Mouse (Mus musculus) brain, embryonic 14.5 days (tissue): ENCODE data around the gene Ets2.

Experiments
- CTCF ChIP-seq: fragments of 200-500 bp; IDR thresholded peaks from 2 replicates; pipeline ENCODE4 v1.5.1; 2012; ENCODE audit warnings: inconsistent platforms, mild to moderate bottlenecking, moderate library complexity, borderline replicate concordance; ENCODE audit not compliant: insufficient read depth, insufficient read length; ENCODE audit errors: extremely low read depth
- POLR2A ChIP-seq: fragments of 200-500 bp; IDR thresholded peaks from 2 replicates; pipeline ENCODE4 v1.6.1; 2012; ENCODE audit warnings: mild to moderate bottlenecking, inconsistent platforms, borderline replicate concordance; ENCODE audit not compliant: poor library complexity, insufficient read depth, insufficient read length, severe bottlenecking; ENCODE audit errors: extremely low read depth

- TF ChIP-seq CTCF (no peak), POLR2A (no peak)
These were observed 51.4 kb downstream of the Ets2 start for GRCm38 (mm10) chr16:95753295-95753694.
